Mouse (Mus musculus): ENCODE results near the gene Timm8b. TPM values are rescaled to one million over a fixed set of nuclear protein-coding genes. Genes with fewer than 3 reads are reported as not detected.
A peak's percentile ranks its signal among the peaks of the same experiment; 100 is the strongest.

Timm8b gene
- polyA plus RNA-seq, 1 experiment from 2014 or later = 189 TPM

GRCm38 (mm10) chr9:50580370-50580769 lies 23.3 kb upstream of the Timm8b start:
- no peaks in the 10 kb centered on the region for H3K27me3 ChIP-seq
- H3K4me2 ChIP-seq = no peak overlapping the region

GRCm38 (mm10) chr9:50585145-50585818 lies 18.4 kb upstream of the Timm8b start:
- no peak overlapping the region for H3K27ac ChIP-seq
- no peaks in the 10 kb centered on the region for H3K4me1 ChIP-seq
- no peaks in the 10 kb centered on the region for H3K36me3 ChIP-seq
- H3K9ac ChIP-seq = no peak overlapping the region
- H3K9me3 ChIP-seq = no peaks in the 10 kb centered on the region
- WGBS = 58% methylated on average over 6 of the region's 6 CpGs
- ATAC-seq (ENCODE audit: insufficient number of reproducible peaks, low FRiP score, low TSS enrichment, low read depth) = no peak
- H3K4me2 ChIP-seq = no peak overlapping the region
- no peaks in the 10 kb centered on the region for H3K27me3 ChIP-seq
- no peak overlapping the region for H3K4me3 ChIP-seq

More at GRCm38 (mm10) chr9:50580370-50580769, 23.3 kb upstream of the Timm8b start:
- Histone ChIP-seq H3K9ac (no peak overlapping the region), H3K4me1 (no peaks in the 10 kb centered on the region), H3K27ac (no peak overlapping the region), H3K9me3 (no peaks in the 10 kb centered on the region), H3K4me3 (no peak overlapping the region), H3K36me3 (no peaks in the 10 kb centered on the region)
- ATAC-seq (ENCODE audit: insufficient number of reproducible peaks, low FRiP score, low TSS enrichment, low read depth) = no peak
- WGBS = 48% methylated on average over 4 of the region's 4 CpGs

- no peaks in the 10 kb centered on the region for H3K36me3 ChIP-seq
- ATAC-seq (ENCODE audit: insufficient number of reproducible peaks, low FRiP score, low TSS enrichment, low read depth) = no peak
- H3K9me3 ChIP-seq = no peaks in the 10 kb centered on the region
- no peak overlapping the region for H3K4me2 ChIP-seq
- no peaks in the 10 kb centered on the region for H3K4me1 ChIP-seq
- WGBS = 80% methylated on average over 4 of the region's 4 CpGs
- no peak overlapping the region for H3K4me3 ChIP-seq
- H3K9ac ChIP-seq = no peak overlapping the region
- no peaks in the 10 kb centered on the region for H3K27me3 ChIP-seq
- no peak overlapping the region for H3K27ac ChIP-seq
These were observed 16.8 kb upstream of the Timm8b start for GRCm38 (mm10) chr9:50586955-50587354.

GRCm38 (mm10) chr9:50590856-50591518 lies 12.7 kb upstream of the Timm8b start:
- no peaks in the 10 kb centered on the region for H3K4me1 ChIP-seq
- H3K4me2 ChIP-seq = no peak overlapping the region
- H3K9me3 ChIP-seq = no peaks in the 10 kb centered on the region
- no peak for ATAC-seq (ENCODE audit: insufficient number of reproducible peaks, low FRiP score, low TSS enrichment, low read depth)
- H3K9ac ChIP-seq = no peak overlapping the region
- H3K27me3 ChIP-seq = no peaks in the 10 kb centered on the region
- H3K27ac ChIP-seq = no peak overlapping the region
- peaks cover 13% of the 10 kb centered on the region for H3K36me3 ChIP-seq
- WGBS = 69% methylated on average over 10 of the region's 10 CpGs
- no peak overlapping the region for H3K4me3 ChIP-seq

- Histone ChIP-seq H3K4me1 (no peaks in the 10 kb centered on the region), H3K4me2 (no peak overlapping the region), H3K36me3 (peaks cover 30% of the 10 kb centered on the region), H3K27ac (no peak overlapping the region), H3K9me3 (no peaks in the 10 kb centered on the region), H3K4me3 (no peak overlapping the region), H3K27me3 (no peaks in the 10 kb centered on the region), H3K9ac (no peak overlapping the region)
- ATAC-seq (ENCODE audit: insufficient number of reproducible peaks, low FRiP score, low TSS enrichment, low read depth) = no peak
- WGBS = 86% methylated on average over 9 of the region's 9 CpGs
These were observed 10.8 kb upstream of the Timm8b start for GRCm38 (mm10) chr9:50592955-50593354.

GRCm38 (mm10) chr9:50593544-50593943 lies 10.2 kb upstream of the Timm8b start:
- Histone ChIP-seq H3K4me2 (no peak overlapping the region), H3K9ac (no peak overlapping the region), H3K4me1 (no peaks in the 10 kb centered on the region), H3K4me3 (no peak overlapping the region), H3K36me3 (peaks cover 36% of the 10 kb centered on the region), H3K27me3 (no peaks in the 10 kb centered on the region), H3K9me3 (no peaks in the 10 kb centered on the region), H3K27ac (no peak overlapping the region)
- WGBS = 100% methylated on average over 3 of the region's 3 CpGs
- no peak for ATAC-seq (ENCODE audit: insufficient number of reproducible peaks, low FRiP score, low TSS enrichment, low read depth)

- Histone ChIP-seq H3K9ac (no peak overlapping the region), H3K36me3 (peaks cover 48% of the 10 kb centered on the region), H3K27ac (no peak overlapping the region), H3K4me1 (no peaks in the 10 kb centered on the region), H3K4me3 (no peak overlapping the region), H3K4me2 (no peak overlapping the region), H3K9me3 (no peaks in the 10 kb centered on the region), H3K27me3 (no peaks in the 10 kb centered on the region)
- no peak for ATAC-seq (ENCODE audit: insufficient number of reproducible peaks, low FRiP score, low TSS enrichment, low read depth)
- WGBS = 77% methylated on average over 12 of the region's 12 CpGs
These were observed 8.8 kb upstream of the Timm8b start for GRCm38 (mm10) chr9:50594794-50595417.

- Histone ChIP-seq H3K27me3 (no peaks in the 10 kb centered on the region), H3K9me3 (no peaks in the 10 kb centered on the region), H3K4me2 (no peak overlapping the region), H3K4me1 (peaks cover 1% of the 10 kb centered on the region), H3K4me3 (no peak overlapping the region), H3K27ac (no peak overlapping the region), H3K9ac (no peak overlapping the region), H3K36me3 (peaks cover 56% of the 10 kb centered on the region)
- WGBS = 97% methylated on average over 8 of the region's 8 CpGs
- ATAC-seq (ENCODE audit: insufficient number of reproducible peaks, low FRiP score, low TSS enrichment, low read depth) = no peak
These were observed 6.7 kb upstream of the Timm8b start for GRCm38 (mm10) chr9:50596973-50597372.

- peaks cover 46% of the 10 kb centered on the region for H3K36me3 ChIP-seq
- WGBS = 92% methylated on average over 6 of the region's 6 CpGs
- no peak overlapping the region for H3K9ac ChIP-seq
- H3K4me1 ChIP-seq = peaks cover 19% of the 10 kb centered on the region
- no peak overlapping the region for H3K4me2 ChIP-seq
- no peak overlapping the region for H3K27ac ChIP-seq
- H3K27me3 ChIP-seq = no peaks in the 10 kb centered on the region
- H3K4me3 ChIP-seq = no peak overlapping the region
- no peaks in the 10 kb centered on the region for H3K9me3 ChIP-seq
- no peak for ATAC-seq (ENCODE audit: insufficient number of reproducible peaks, low FRiP score, low TSS enrichment, low read depth)
These were observed 2.2 kb upstream of the Timm8b start for GRCm38 (mm10) chr9:50601536-50601935.

- H3K27me3 ChIP-seq = no peaks in the 10 kb centered on the region
- 84% methylated on average over 7 of the region's 7 CpGs for WGBS
- no peak for ATAC-seq (ENCODE audit: insufficient number of reproducible peaks, low FRiP score, low TSS enrichment, low read depth)
- peak overlapping the region; percentile 67 for H3K4me2 ChIP-seq
- H3K9ac ChIP-seq = peak overlapping the region; percentile 11; the same call in 1 of the 2 replicates
- peaks cover 43% of the 10 kb centered on the region for H3K36me3 ChIP-seq
- H3K4me1 ChIP-seq = peaks cover 19% of the 10 kb centered on the region
- H3K9me3 ChIP-seq = no peaks in the 10 kb centered on the region
- H3K4me3 ChIP-seq = peak overlapping the region; percentile 85
- H3K27ac ChIP-seq = no peak overlapping the region
These were observed 1.5 kb upstream of the Timm8b start for GRCm38 (mm10) chr9:50602055-50602845.

GRCm38 (mm10) chr9:50603998-50604324 lies 251 bp downstream of the Timm8b start:
- peaks cover 42% of the 10 kb centered on the region for H3K36me3 ChIP-seq
- H3K4me2 ChIP-seq = peak overlapping the region; percentile 67
- 0% methylated on average over 24 of the region's 24 CpGs for WGBS
- H3K27me3 ChIP-seq = no peaks in the 10 kb centered on the region
- no peaks in the 10 kb centered on the region for H3K9me3 ChIP-seq
- peak; percentile 75; the same call in 1 of the 2 replicates for ATAC-seq (ENCODE audit: insufficient number of reproducible peaks, low FRiP score, low TSS enrichment, low read depth)
- peaks cover 19% of the 10 kb centered on the region for H3K4me1 ChIP-seq
- H3K27ac ChIP-seq = peak overlapping the region; percentile 87
- H3K9ac ChIP-seq = peak overlapping the region; percentile 87
- H3K4me3 ChIP-seq = peak overlapping the region; percentile 85
